Mouse (Mus musculus) heart, adult 2 months (tissue): ENCODE data around the gene Neurl2. TPM values are rescaled to one million over a fixed set of nuclear protein-coding genes. Genes with fewer than 3 reads are reported as not detected.

Experiments used
- DNase-seq, 2 experiments: peaks; one replicate each; pipeline ENCODE4 v3.0.0; 2021
- H3K27ac ChIP-seq: fragments of 200-600 bp; 2 replicates; pipeline ENCODE4 v1.8.1; 2022
- H3K27me3 ChIP-seq: fragments of 200-500 bp; 2 replicates; pipeline ENCODE4 v1.6.1; 2012; ENCODE audit warnings: mild to moderate bottlenecking, low read length, inconsistent platforms, mixed read lengths; ENCODE audit not compliant: control insufficient read depth, insufficient read depth
- H3K36me3 ChIP-seq: fragments of 200-500 bp; 2 replicates; pipeline ENCODE4 v1.6.1; 2012; ENCODE audit warnings: low read length, inconsistent platforms; ENCODE audit not compliant: control insufficient read depth, insufficient read depth
- H3K4me1 ChIP-seq: fragments of 200-500 bp; 2 replicates; pipeline ENCODE4 v1.6.1; 2011; ENCODE audit warnings: low read length; ENCODE audit not compliant: control insufficient read depth, insufficient read depth
- H3K4me3 ChIP-seq: fragments of 200-600 bp; 2 replicates; pipeline ENCODE4 v1.8.1; 2022
- H3K79me2 ChIP-seq: fragments of 200-500 bp; replicated peaks from 2 replicates; pipeline ENCODE4 v1.6.1; 2012; ENCODE audit warnings: mild to moderate bottlenecking, inconsistent platforms, low read length, moderate library complexity, mixed read lengths; ENCODE audit not compliant: control insufficient read depth, insufficient read depth
- H3K9ac ChIP-seq: fragments of 200-500 bp; 2 replicates; pipeline ENCODE4 v1.6.1; 2012; ENCODE audit warnings: low read depth, mild to moderate bottlenecking, control low read depth, inconsistent platforms, low read length, mixed read lengths
- CTCF ChIP-seq: fragments of 200-600 bp; IDR thresholded peaks from 2 replicates; pipeline ENCODE4 v1.8.1; 2022; ENCODE audit warnings: antibody characterized with exemption, mild to moderate bottlenecking, moderate library complexity
- EP300 ChIP-seq: fragments of 200-500 bp; IDR thresholded peaks from 2 replicates; pipeline ENCODE4 v1.6.1; 2011; ENCODE audit warnings: low read depth, low read length, control low read depth; ENCODE audit not compliant: insufficient read depth
- POLR2A ChIP-seq: fragments of 200-500 bp; IDR thresholded peaks from 2 replicates; pipeline ENCODE4 v1.6.1; 2011; ENCODE audit warnings: mild to moderate bottlenecking, low read depth, low read length, control low read depth; ENCODE audit not compliant: insufficient read depth
- WGBS: fragments of 180-500 bp; shearing (Covaris S2); methylation state at CpG from one replicate; pipeline ENCODE4 v1.1.7; 2018; 5-methylcytosine and 5-hydroxymethylcytosine counted together
- intact Hi-C: fragments of 180-260 bp; cut with DNase I; formaldehyde crosslinking; loops from one replicate; pipeline ENCODE4 v1.15.1; 2025
- polyA plus RNA-seq: library from polyadenylated mRNA; depleted of rRNA; stranded (reverse); fragments of >200 nt; gene quantifications from 2 replicates; pipeline ENCODE4 v1.2.3, GENCODE M21; 2012
- total RNA-seq, 2 experiments: library from RNA; stranded (reverse); gene quantifications; 2 replicates each; pipeline ENCODE4 v1.2.3; 2021

Neurl2 gene
- total and polyA plus RNA-seq, 3 experiments: 47.2 to 54.8 (median 49.2) TPM

GRCm38 (mm10) chr2:164793772-164794171, 39.5 kb downstream of the Neurl2 start:
- peaks cover 1% of the 10 kb centered on the region; the same call in 1 of the 2 replicates for H3K4me1 ChIP-seq
- no peak for DNase-seq
- peaks cover 2% of the 10 kb centered on the region; the same call in 1 of the 2 replicates for H3K36me3 ChIP-seq
- WGBS: 71% methylated on average over 2 of the region's 2 CpGs
- H3K9ac ChIP-seq: no peak overlapping the region
- no peak overlapping the region for H3K4me3 ChIP-seq
- H3K79me2 ChIP-seq: no peaks in the 10 kb centered on the region
- no peak for TF ChIP-seq POLR2A
- TF ChIP-seq EP300: no peak
- no peak for TF ChIP-seq CTCF
- intact Hi-C loops: loop anchor here (2.0 kb wide), 2 partner anchors 115 to 201 kb away; partner anchors contain the start of gene Eppin
- H3K27ac ChIP-seq: peak overlapping the region; percentile 43; the same call in 1 of the 2 replicates
- H3K27me3 ChIP-seq: no peaks in the 10 kb centered on the region

- 0 out of 2 replicates have a peak, but pooled peaks have one; percentile 31 for TF ChIP-seq EP300
- TF ChIP-seq CTCF: peak; percentile 83
- no peak for TF ChIP-seq POLR2A
- peak; percentile 50 to 65 for DNase-seq
- no peaks in the 10 kb centered on the region for H3K79me2 ChIP-seq
- peak overlapping the region; percentile 43; the same call in 1 of the 2 replicates for H3K27ac ChIP-seq
- H3K9ac ChIP-seq: no peak overlapping the region
- no peak overlapping the region for H3K4me3 ChIP-seq
- 72% methylated on average over 3 of the region's 3 CpGs for WGBS
- H3K36me3 ChIP-seq: peaks cover 2% of the 10 kb centered on the region; the same call in 1 of the 2 replicates
- H3K4me1 ChIP-seq: peaks cover 3% of the 10 kb centered on the region; the same call in 1 of the 2 replicates
- intact Hi-C loops: no loop called here
- H3K27me3 ChIP-seq: no peaks in the 10 kb centered on the region
These were observed 40.0 kb downstream of the Neurl2 start for GRCm38 (mm10) chr2:164793236-164793635.

- no peaks in the 10 kb centered on the region for H3K27me3 ChIP-seq
- H3K79me2 ChIP-seq: no peaks in the 10 kb centered on the region
- 80% methylated on average over 12 of the region's 12 CpGs for WGBS
- peaks cover 2% of the 10 kb centered on the region; the same call in 1 of the 2 replicates for H3K36me3 ChIP-seq
- H3K4me3 ChIP-seq: no peak overlapping the region
- no peak overlapping the region for H3K27ac ChIP-seq
- TF ChIP-seq EP300: no peak
- TF ChIP-seq POLR2A: no peak
- TF ChIP-seq CTCF: no peak
- H3K9ac ChIP-seq: no peak overlapping the region
- H3K4me1 ChIP-seq: peaks cover 4% of the 10 kb centered on the region
- intact Hi-C loops: no loop called here
- DNase-seq: peak in 1 of 2 experiments; percentile 26
These were observed 40.7 kb downstream of the Neurl2 start for GRCm38 (mm10) chr2:164792400-164793190.

DNA sequence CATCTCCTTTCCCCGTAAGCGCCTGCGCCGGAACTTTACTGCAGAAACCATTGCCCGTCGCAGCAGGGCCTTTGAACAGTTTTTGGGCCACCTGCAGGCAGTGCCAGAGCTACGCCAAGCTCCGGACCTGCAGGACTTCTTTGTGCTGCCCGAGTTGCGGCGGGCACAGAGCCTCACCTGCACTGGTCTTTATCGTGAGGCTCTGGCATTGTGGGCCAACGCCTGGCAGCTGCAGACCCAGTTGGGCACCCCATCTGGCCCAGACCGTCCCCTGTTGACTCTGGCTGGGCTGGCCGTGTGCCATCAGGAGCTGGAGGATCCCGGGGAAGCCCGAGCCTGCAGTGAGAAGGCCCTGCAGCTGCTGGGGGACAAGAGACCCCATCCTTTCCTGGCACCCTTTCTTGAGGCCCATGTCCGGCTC, 41.4 kb downstream of the Neurl2 start:
- peak in 1 of 2 experiments; percentile 26 for DNase-seq
- H3K27ac ChIP-seq: no peak overlapping the region
- TF ChIP-seq POLR2A (no peak), EP300 (no peak), CTCF (no peak)
- peaks cover 5% of the 10 kb centered on the region for H3K36me3 ChIP-seq
- H3K4me1 ChIP-seq: peaks cover 7% of the 10 kb centered on the region
- no peak overlapping the region for H3K9ac ChIP-seq
- H3K79me2 ChIP-seq: no peaks in the 10 kb centered on the region
- no peaks in the 10 kb centered on the region for H3K27me3 ChIP-seq
- intact Hi-C loops: no loop called here
- H3K4me3 ChIP-seq: no peak overlapping the region
- 77% methylated on average over 18 of the region's 18 CpGs for WGBS

DNA sequence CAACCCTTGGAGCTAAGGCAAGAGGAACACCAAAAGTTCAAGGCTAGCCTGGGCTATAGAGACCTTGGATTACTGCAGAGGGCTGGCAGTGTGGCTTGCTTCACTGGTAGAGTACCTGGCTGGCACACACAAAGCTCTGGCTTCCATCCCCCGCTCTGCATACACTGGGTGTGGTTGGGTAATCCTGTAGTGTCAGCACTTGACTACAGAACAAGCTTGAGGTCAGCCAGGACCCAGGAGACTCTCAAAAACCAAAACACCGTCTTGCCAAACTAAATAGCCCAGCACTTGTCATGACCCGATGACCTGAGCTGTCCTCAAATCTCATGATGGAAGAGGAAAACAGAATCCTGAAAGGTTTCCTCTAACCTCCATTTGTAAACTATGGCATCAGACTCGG, 42.8 kb downstream of the Neurl2 start:
- 53% methylated on average over 4 of the region's 4 CpGs for WGBS
- peaks cover 11% of the 10 kb centered on the region for H3K4me1 ChIP-seq
- no peak overlapping the region for H3K4me3 ChIP-seq
- no peaks in the 10 kb centered on the region for H3K27me3 ChIP-seq
- no peak overlapping the region for H3K9ac ChIP-seq
- intact Hi-C loops: no loop called here
- DNase-seq: peak in 1 of 2 experiments; percentile 36
- H3K27ac ChIP-seq: no peak overlapping the region
- no peaks in the 10 kb centered on the region for H3K79me2 ChIP-seq
- peaks cover 5% of the 10 kb centered on the region for H3K36me3 ChIP-seq
- TF ChIP-seq EP300 (no peak), POLR2A (no peak), CTCF (no peak)

- Histone ChIP-seq H3K4me1 (peaks cover 13% of the 10 kb centered on the region), H3K27me3 (no peaks in the 10 kb centered on the region), H3K9ac (no peak overlapping the region), H3K79me2 (no peaks in the 10 kb centered on the region), H3K36me3 (peaks cover 3% of the 10 kb centered on the region; the same call in 1 of the 2 replicates), H3K4me3 (no peak overlapping the region), H3K27ac (no peak overlapping the region)
- TF ChIP-seq POLR2A (no peak), EP300 (no peak), CTCF (no peak)
- WGBS: 63% methylated on average over 4 of the region's 4 CpGs
- intact Hi-C loops: loop anchor here (5.0 kb wide), 1 partner anchor 41 kb away; the partner anchor contains the start of genes Dnttip1 and Wfdc3
- DNase-seq: peak in 1 of 2 experiments; percentile 31
These were observed 44.8 kb downstream of the Neurl2 start for GRCm38 (mm10) chr2:164788411-164788810.
